Mouse (Mus musculus): ENCODE measurements around the gene Klhl40. TPM values are rescaled to one million over a fixed set of nuclear protein-coding genes. Genes with fewer than 3 reads are reported as not detected.

Klhl40 gene
- polyA plus RNA-seq (2012): not detected in 2 replicates

- TF ChIP-seq GATA1 (IDR thresholded peaks at IDR 0.05; ENCODE audit: low read length): no peak
Measured at GRCm38 (mm10) chr9:121777484-121778065, at the start of gene Klhl40. Gene Klhl40 (plus strand): TSS chr9:121777607.

GRCm38 (mm10) chr9:121740490-121740889, 36.9 kb upstream of the Klhl40 start:
- TF ChIP-seq GATA1 (IDR thresholded peaks at IDR 0.05; ENCODE audit: low read length): no peak

- TF ChIP-seq GATA1 (IDR thresholded peaks at IDR 0.05; ENCODE audit: low read length): no peak
Measured at GRCm38 (mm10) chr9:121741168-121741567, 36.2 kb upstream of the Klhl40 start.

- TF ChIP-seq GATA1 (IDR thresholded peaks at IDR 0.05; ENCODE audit: low read length): no peak
Measured at GRCm38 (mm10) chr9:121744051-121744450, 33.4 kb upstream of the Klhl40 start.

GRCm38 (mm10) chr9:121752774-121753173, 24.6 kb upstream of the Klhl40 start:
- TF ChIP-seq GATA1 (IDR thresholded peaks at IDR 0.05; ENCODE audit: low read length): no peak

- TF ChIP-seq GATA1 (IDR thresholded peaks at IDR 0.05; ENCODE audit: low read length): no peak
Measured at GRCm38 (mm10) chr9:121754624-121755023, 22.8 kb upstream of the Klhl40 start.

GRCm38 (mm10) chr9:121756785-121757184, 20.6 kb upstream of the Klhl40 start:
- TF ChIP-seq GATA1 (IDR thresholded peaks at IDR 0.05; ENCODE audit: low read length): no peak

GRCm38 (mm10) chr9:121757432-121757831, 20.0 kb upstream of the Klhl40 start:
- TF ChIP-seq GATA1 (IDR thresholded peaks at IDR 0.05; ENCODE audit: low read length): no peak

GRCm38 (mm10) chr9:121757835-121758814, 19.3 kb upstream of the Klhl40 start:
- no peak for TF ChIP-seq GATA1 (IDR thresholded peaks at IDR 0.05; ENCODE audit: low read length)

- no peak for TF ChIP-seq GATA1 (IDR thresholded peaks at IDR 0.05; ENCODE audit: low read length)
Measured at GRCm38 (mm10) chr9:121759091-121760081, 18.0 kb upstream of the Klhl40 start, which contains the start of gene Zfp651. Gene Zfp651 (plus strand): TSS chr9:121759330.

GRCm38 (mm10) chr9:121760271-121761090, 16.9 kb upstream of the Klhl40 start:
- no peak for TF ChIP-seq GATA1 (IDR thresholded peaks at IDR 0.05; ENCODE audit: low read length)

- TF ChIP-seq GATA1 (IDR thresholded peaks at IDR 0.05; ENCODE audit: low read length): no peak
Measured at GRCm38 (mm10) chr9:121761091-121761665, 16.2 kb upstream of the Klhl40 start.

GRCm38 (mm10) chr9:121761787-121762186, 15.6 kb upstream of the Klhl40 start:
- no peak for TF ChIP-seq GATA1 (IDR thresholded peaks at IDR 0.05; ENCODE audit: low read length)

GRCm38 (mm10) chr9:121762248-121762647, 15.2 kb upstream of the Klhl40 start:
- no peak for TF ChIP-seq GATA1 (IDR thresholded peaks at IDR 0.05; ENCODE audit: low read length)
